Mouse (Mus musculus) left cerebral cortex, adult 11 months (tissue): ENCODE measurements at regions not wholly inside any gene's neighbourhood (a gene's known extent, or its start where the extent isn't known, plus 50 kb on each side); places are given as distances from the start of the nearest gene placed in this dataset.

Source experiments
- DNase-seq: peaks from one replicate; pipeline ENCODE4 v3.0.0; 2022; ENCODE audit warnings: low spot score

DNA sequence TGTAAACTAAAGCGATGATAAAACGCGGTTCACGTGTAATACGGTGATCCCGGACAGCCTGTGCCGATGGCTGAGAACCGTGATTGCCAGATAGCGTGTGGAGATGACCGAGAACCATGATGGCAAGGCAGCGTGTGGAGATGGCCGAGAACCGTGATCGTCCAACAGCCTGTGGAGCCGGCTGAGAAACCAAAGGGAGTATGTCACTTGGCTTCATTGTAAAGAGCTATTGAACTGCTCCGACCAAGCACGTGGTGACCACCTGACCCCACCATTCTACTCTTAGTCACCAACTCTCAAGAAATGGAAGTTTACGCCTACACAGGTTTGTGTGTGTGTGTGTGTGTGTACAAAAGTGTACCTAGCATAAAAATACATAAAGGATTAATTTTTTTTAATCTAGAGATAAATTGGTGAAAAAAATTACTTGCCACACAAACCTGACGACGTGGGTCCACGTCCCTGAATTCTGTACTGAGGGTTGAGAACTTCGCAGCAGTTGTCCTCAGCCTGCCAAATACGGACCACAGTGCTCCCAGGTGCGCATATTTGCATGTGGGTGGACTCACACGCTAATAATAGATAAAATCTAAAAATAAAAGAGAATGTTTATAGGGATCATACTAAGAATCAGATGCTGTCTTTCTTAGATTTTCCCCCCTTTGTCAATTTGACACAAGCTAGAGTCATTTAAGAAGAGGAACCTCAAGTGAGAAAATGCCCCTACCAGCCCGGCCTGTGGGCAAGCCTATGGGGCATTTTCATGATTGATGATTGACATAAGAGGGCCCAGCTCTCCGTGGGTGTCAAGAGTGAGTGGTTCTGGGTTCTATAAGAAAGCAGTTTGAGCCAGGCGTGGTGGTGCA lies 56.6 kb upstream of the Mef2a start:
- DNase-seq = no peak

DNA sequence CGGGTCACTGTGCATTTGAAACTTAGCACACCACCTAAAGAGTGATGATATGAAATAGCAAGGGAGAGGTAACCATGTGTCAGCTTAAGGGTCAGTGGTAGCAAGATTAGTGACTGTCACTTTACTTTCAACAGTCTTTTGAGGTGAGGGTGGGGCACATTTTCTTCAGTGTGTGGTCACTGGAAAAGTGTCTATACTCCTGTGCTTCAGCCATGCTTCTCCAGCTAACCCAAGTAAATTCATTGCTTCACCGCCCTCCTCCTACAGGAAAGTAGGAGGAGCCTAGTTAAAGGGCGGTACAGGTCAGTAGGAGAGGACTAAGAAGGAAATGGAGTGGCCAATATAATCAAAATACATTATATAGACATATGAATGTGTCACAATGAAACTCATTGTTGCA lies 55.7 kb upstream of the Mef2a start:
- DNase-seq = no peak

- no peak for DNase-seq
Measured at GRCm38 (mm10) chr7:67426076-67426475, 53.4 kb upstream of the Mef2a start.

DNA sequence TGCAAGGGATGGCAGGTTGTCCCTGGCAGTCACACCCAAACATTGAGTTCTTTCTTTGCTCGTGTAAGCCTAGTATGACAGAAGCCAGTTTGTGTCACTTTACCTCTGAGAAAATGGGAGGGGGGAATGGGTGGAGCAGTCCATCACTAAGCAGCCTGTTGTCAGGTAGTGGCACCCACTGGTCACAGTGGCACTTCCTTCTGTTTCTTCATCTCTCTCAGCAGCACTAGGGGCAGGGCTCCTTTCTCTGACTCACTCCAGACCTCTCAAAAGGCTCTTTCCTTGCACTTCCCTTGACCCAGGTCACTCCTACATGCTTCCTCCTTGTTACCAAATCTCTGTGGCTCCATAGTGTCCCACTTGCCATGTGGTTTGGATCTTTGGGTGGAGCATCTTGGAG lies 52.9 kb upstream of the Mef2a start:
- no peak for DNase-seq

GRCm38 (mm10) chr7:67424810-67425485 lies 52.3 kb upstream of the Mef2a start:
- DNase-seq = no peak
